Mouse (Mus musculus) neural tube, embryonic 11.5 days (tissue): Measurements from ENCODE around the gene Mecp2. TPM values are rescaled to one million over a fixed set of nuclear protein-coding genes. Genes with fewer than 3 reads are reported as not detected.

Source experiments
- ATAC-seq: fragments of 200-750 bp; cut with Nextera tagmentation; 2 replicates; pipeline ENCODE4 v1.8.0; 2017; ENCODE audit warnings: moderate number of reproducible peaks, mild to moderate bottlenecking, moderate TSS enrichment, moderate library complexity; ENCODE audit not compliant: insufficient read depth, low FRiP score, low TSS enrichment
- DNase-seq: peaks from one replicate; pipeline ENCODE4 v3.0.0-alpha.2; 2015; ENCODE audit warnings: low spot score
- H3K27ac ChIP-seq: fragments of 300-500 bp; sonication (generic); 2 replicates; pipeline ENCODE4 v1.5.1; 2014; ENCODE audit warnings: low read depth, mild to moderate bottlenecking, low read length
- H3K27me3 ChIP-seq: fragments of 300-500 bp; sonication (generic); 2 replicates; pipeline ENCODE4 v1.6.1; 2014; ENCODE audit warnings: mild to moderate bottlenecking, low read length, mixed read lengths; ENCODE audit not compliant: control insufficient read depth, insufficient read depth
- H3K36me3 ChIP-seq: fragments of 300-500 bp; sonication (generic); 2 replicates; pipeline ENCODE4 v1.6.1; 2014; ENCODE audit warnings: mild to moderate bottlenecking, low read length, moderate library complexity, mixed read lengths; ENCODE audit not compliant: control insufficient read depth, insufficient read depth
- H3K4me1 ChIP-seq: fragments of 300-500 bp; sonication (generic); 2 replicates; pipeline ENCODE4 v1.6.1; 2014; ENCODE audit warnings: low read length, mixed read lengths; ENCODE audit not compliant: control insufficient read depth, insufficient read depth
- H3K4me2 ChIP-seq: fragments of 300-500 bp; sonication (generic); 2 replicates; pipeline ENCODE4 v1.6.1; 2014; ENCODE audit warnings: low read depth, mild to moderate bottlenecking, moderate library complexity
- H3K4me3 ChIP-seq: fragments of 300-500 bp; sonication (generic); 2 replicates; pipeline ENCODE4 v1.5.1; 2014; ENCODE audit warnings: low read depth, low read length
- H3K9ac ChIP-seq: fragments of 300-500 bp; sonication (generic); 2 replicates; pipeline ENCODE4 v1.6.1; 2014; ENCODE audit warnings: mild to moderate bottlenecking, low read length
- H3K9me3 ChIP-seq: fragments of 300-500 bp; sonication (generic); 2 replicates; pipeline ENCODE4 v1.6.1; 2016; ENCODE audit warnings: low read length; ENCODE audit not compliant: control insufficient read depth
- WGBS: fragments of 180-500 bp; shearing (Covaris S2); extraction: QIAGEN DNeasy Blood & Tissue Kit; methylation state at CpG from one replicate; pipeline ENCODE4 v1.1.7; 2014; 5-methylcytosine and 5-hydroxymethylcytosine counted together
- microRNA counts: library from miRNA; unstranded; fragments of <30 nt; microRNA quantifications from one replicate; lab custom pipeline; 2015
- microRNA-seq: library from miRNA; unstranded; fragments of <30 nt; microRNA quantifications from one replicate; pipeline ENCODE4, GENCODE M21; 2016
- polyA plus RNA-seq: library from polyadenylated mRNA; unstranded; fragments of >200 nt; fragmentation: Nextera tagmentation; extraction: Ambion mirVana; gene quantifications from 2 replicates; pipeline ENCODE4 v1.2.1, GENCODE M21; 2014

The Mecp2 gene
- polyA plus RNA-seq, 1 experiment from 2014 or later, result 16.2 TPM

- Histone ChIP-seq H3K9ac (no peak overlapping the region), H3K27me3 (no peaks in the 10 kb centered on the region), H3K4me3 (no peak overlapping the region), H3K36me3 (no peaks in the 10 kb centered on the region), H3K9me3 (no peaks in the 10 kb centered on the region), H3K27ac (0 out of 2 replicates have a peak overlapping the region, but pooled peaks have one; percentile 35), H3K4me1 (no peaks in the 10 kb centered on the region), H3K4me2 (0 out of 2 replicates have a peak overlapping the region, but pooled peaks have one; percentile 15)
- ATAC-seq (peak; percentile 67; the same call in 1 of the 2 replicates), DNase-seq (peak; percentile 55)
- 26% methylated on average over 8 of the region's 8 CpGs for whole genome bisulfite sequencing
Measured at GRCm38 (mm10) chrX:73998911-73999869, 136.0 kb downstream of the Mecp2 start.

- no peak for ATAC-seq
- 82% methylated on average over 1 of the region's 1 CpGs for WGBS
Measured at GRCm38 (mm10) chrX:73977783-73978182, 157.4 kb downstream of the Mecp2 start.

More at GRCm38 (mm10) chrX:73977783-73978182, 157.4 kb downstream of the Mecp2 start:
- H3K27ac ChIP-seq, result no peak overlapping the region
- H3K4me1 ChIP-seq, result no peaks in the 10 kb centered on the region
- no peak overlapping the region for H3K9ac ChIP-seq
- DNase-seq, result no peak
- H3K4me2 ChIP-seq, result no peak overlapping the region
- H3K36me3 ChIP-seq, result no peaks in the 10 kb centered on the region
- no peaks in the 10 kb centered on the region for H3K27me3 ChIP-seq
- H3K9me3 ChIP-seq, result no peaks in the 10 kb centered on the region
- H3K4me3 ChIP-seq, result no peak overlapping the region

MicroRNA genes within 50 kb of the gene (microRNA counts, 519-probe panel; counts per million panel counts)
- 171 counts per million, percentile 57 among the panel's probes with 10 or more counts for microRNA mmu-miR-718 (lab: Ali Mortazavi, UCI)

Small RNA genes lying within 50 kb of the gene (microRNA-seq; reads per million reads assigned to microRNA genes)
- 2.1 reads per million for gene Mir5132
- gene Mir718, result not detected

Other genes with a start within 250 kb of the Mecp2 start
- 0.14 TPM in 1 of 2 replicates, not detected in the other for gene Avpr2, start 243.3 kb downstream of the Mecp2 start, polyA plus RNA-seq
- 42.1 and 55.1 TPM in 2 replicates for gene L1cam, start 239.3 kb downstream of the Mecp2 start, polyA plus RNA-seq
- gene Arhgap4, start 213.5 kb downstream of the Mecp2 start, polyA plus RNA-seq, result 2.1 and 2.5 TPM in 2 replicates
- 133 and 144 TPM in 2 replicates for gene Naa10, start 213.4 kb downstream of the Mecp2 start, polyA plus RNA-seq
- gene Renbp, start 204.5 kb downstream of the Mecp2 start, polyA plus RNA-seq, result 16.3 and 19.0 TPM in 2 replicates
- gene Hcfc1, start 169.0 kb downstream of the Mecp2 start, polyA plus RNA-seq, result 80.0 and 89.3 TPM in 2 replicates
- 33.4 and 42.2 TPM in 2 replicates for gene Irak1, start 111.4 kb downstream of the Mecp2 start, polyA plus RNA-seq
- gene Opn1mw, start 7.9 kb downstream of the Mecp2 start, polyA plus RNA-seq, result not detected in 2 replicates
- not detected in 2 replicates for gene Tex28, start 32.5 kb upstream of the Mecp2 start, polyA plus RNA-seq
- not detected in 2 replicates for gene Tktl1, start 41.9 kb upstream of the Mecp2 start, polyA plus RNA-seq
- gene Flna, start 114.5 kb upstream of the Mecp2 start, polyA plus RNA-seq, result 243 and 246 TPM in 2 replicates
- gene Emd, start 119.3 kb upstream of the Mecp2 start, polyA plus RNA-seq, result 24.0 and 31.9 TPM in 2 replicates
- 741 and 756 TPM in 2 replicates for gene Rpl10, start 135.4 kb upstream of the Mecp2 start, polyA plus RNA-seq
- gene Taz, start 146.5 kb upstream of the Mecp2 start, polyA plus RNA-seq, result 56.1 and 58.5 TPM in 2 replicates
- gene Dnase1l1, start 147.0 kb upstream of the Mecp2 start, polyA plus RNA-seq, result 4.6 and 6.2 TPM in 2 replicates
- 116 and 138 TPM in 2 replicates for gene Atp6ap1, start 161.7 kb upstream of the Mecp2 start, polyA plus RNA-seq
- gene Gdi1, start 169.6 kb upstream of the Mecp2 start, polyA plus RNA-seq, result 469 and 512 TPM in 2 replicates
- gene Fam50a, start 177.7 kb upstream of the Mecp2 start, polyA plus RNA-seq, result 57.7 and 58.1 TPM in 2 replicates
- gene Plxna3, start 193.7 kb upstream of the Mecp2 start, polyA plus RNA-seq, result 21.2 and 22.5 TPM in 2 replicates
- gene Lage3, start 218.3 kb upstream of the Mecp2 start, polyA plus RNA-seq, result 89.0 and 102 TPM in 2 replicates
- gene Ubl4a, start 237.9 kb upstream of the Mecp2 start, polyA plus RNA-seq, result 69.8 and 72.0 TPM in 2 replicates
- 9.6 and 11.6 TPM in 2 replicates for gene Slc10a3, start 238.0 kb upstream of the Mecp2 start, polyA plus RNA-seq